Mouse (Mus musculus): ENCODE data around the gene Hint1. TPM values are rescaled to one million over a fixed set of nuclear protein-coding genes. Genes with fewer than 3 reads are reported as not detected.
"Not testable (repeated sequence)": the region's sequence is repeated elsewhere in the genome, so short reads cannot be mapped to it uniquely, and the experiment has no call there.

The Hint1 gene
- 100 to 1,000 TPM; 276 TPM for total RNA-seq (2021)
- long read RNA-seq, experiment 1, transcript Hint1-201 (3 exons, 636 nt) = major isoform, 122 of 130 reads
- long read RNA-seq, experiment 1, partial matches to known transcripts = 5 of 130 reads
- long read RNA-seq, experiment 1, other reads (novel, unspliced or antisense) = 2 of 130 reads
- long read RNA-seq, experiment 2, transcript Hint1-201 (3 exons, 636 nt) = major isoform, 99 of 104 reads
- long read RNA-seq, experiment 2, partial matches to known transcripts = 2 of 104 reads
- long read RNA-seq, experiment 2, other reads (novel, unspliced or antisense) = 3 of 104 reads

GRCm38 (mm10) chr11:54866119-54867048, at the start of gene Hint1:
Gene Hint1, plus strand, starts transcription at chr11:54866383.
- intact Hi-C loops (cut with DNase I) = loop anchor here (10.0 kb wide), 1 partner anchor 302 kb away; no protein-coding TSS in a partner anchor

DNA sequence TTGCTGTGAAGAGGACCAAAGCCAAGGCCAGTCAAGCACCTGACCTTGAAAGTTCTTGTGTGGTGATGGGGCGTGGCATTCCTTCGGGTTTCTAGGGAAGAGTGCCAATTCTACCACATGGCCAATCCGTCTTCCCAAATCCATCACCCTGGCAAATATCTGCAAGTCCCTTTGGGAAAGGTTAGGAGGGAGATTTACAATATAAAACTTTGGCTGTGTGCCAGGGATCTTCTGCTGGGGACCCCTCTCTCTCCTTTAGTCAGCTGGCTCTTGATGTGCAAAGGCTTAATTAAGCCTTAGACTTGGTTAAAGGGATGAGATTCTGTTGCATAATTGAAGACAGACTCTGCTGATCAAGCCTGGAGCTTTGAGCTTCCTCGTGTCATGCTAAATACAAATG, 48.7 kb upstream of the Hint1 start:
- intact Hi-C loops (cut with DNase I) = no loop called here
- no peak for DNase-seq (ENCODE audit: low spot score in 2 of 2)

More at GRCm38 (mm10) chr11:54866119-54867048, at the start of gene Hint1:
- peak; percentile 91 to 94 for DNase-seq (ENCODE audit: low spot score in 2 of 2)

- intact Hi-C loops (cut with DNase I) = no loop called here
- DNase-seq (ENCODE audit: low spot score in 2 of 2) = no peak
Measured at GRCm38 (mm10) chr11:54819489-54819888, 46.7 kb upstream of the Hint1 start.

- intact Hi-C loops (cut with DNase I) = no loop called here
- peak; percentile 39 to 73 for DNase-seq (ENCODE audit: low spot score in 2 of 2)
Measured at GRCm38 (mm10) chr11:54823467-54823866, 42.7 kb upstream of the Hint1 start.

DNA sequence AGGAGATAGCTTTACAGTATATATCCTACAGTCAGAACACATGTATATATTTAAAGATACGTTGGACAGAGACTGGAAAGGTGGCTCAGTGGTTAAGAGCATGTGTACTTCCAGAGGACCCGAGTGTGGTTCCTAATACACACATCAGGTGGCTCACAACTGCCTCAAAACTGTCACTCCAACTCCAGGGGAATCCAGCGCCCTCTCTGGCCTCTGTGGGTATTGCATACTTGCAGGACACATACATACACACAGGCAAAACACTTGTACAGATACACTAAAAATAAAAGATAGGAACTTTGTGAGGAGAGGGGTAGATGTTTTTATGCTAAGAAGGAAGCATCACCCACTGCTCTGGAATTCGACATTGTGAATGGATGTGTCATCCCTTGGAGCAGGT, 40.4 kb upstream of the Hint1 start:
- intact Hi-C loops (cut with DNase I) = no loop called here
- no peak for DNase-seq (ENCODE audit: low spot score in 2 of 2)

GRCm38 (mm10) chr11:54826819-54827218, 39.4 kb upstream of the Hint1 start:
- no peak for DNase-seq (ENCODE audit: low spot score in 2 of 2)

GRCm38 (mm10) chr11:54833833-54834232, 32.4 kb upstream of the Hint1 start:
- intact Hi-C loops (cut with DNase I) = no loop called here
- peak; percentile 65 to 88 for DNase-seq (ENCODE audit: low spot score in 2 of 2)

More at GRCm38 (mm10) chr11:54826819-54827218, 39.4 kb upstream of the Hint1 start:
- intact Hi-C loops (cut with DNase I) = no loop called here

DNA sequence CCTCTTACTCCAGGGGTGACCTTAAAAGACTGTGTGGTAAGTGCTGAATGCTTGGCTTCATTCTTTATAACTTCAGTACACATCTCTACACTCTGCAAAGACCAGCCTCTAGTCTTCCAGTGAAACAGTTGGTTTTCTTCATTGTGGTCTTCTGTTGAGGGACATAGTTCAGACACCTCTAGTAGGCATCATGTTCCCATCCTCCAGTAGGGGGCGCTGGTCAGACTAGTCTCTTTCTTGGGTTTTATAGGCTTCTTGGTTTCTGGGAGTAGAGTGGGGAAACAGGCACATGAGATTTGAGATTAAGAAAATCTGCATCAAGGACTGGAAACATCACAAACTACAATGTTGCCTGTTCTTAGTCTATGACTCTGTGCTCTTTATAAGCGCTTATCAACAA, 31.6 kb upstream of the Hint1 start:
- intact Hi-C loops (cut with DNase I) = no loop called here

GRCm38 (mm10) chr11:54836106-54836505, 30.1 kb upstream of the Hint1 start:
- DNase-seq (ENCODE audit: low spot score in 2 of 2) = peak in 1 of 2 experiments; percentile 57
- intact Hi-C loops (cut with DNase I) = no loop called here

More for the DNA sequence above, 31.6 kb upstream of the Hint1 start:
- no peak for DNase-seq (ENCODE audit: low spot score in 2 of 2)

GRCm38 (mm10) chr11:54839696-54840095, 26.5 kb upstream of the Hint1 start:
- intact Hi-C loops (cut with DNase I) = no loop called here
- no peak for DNase-seq (ENCODE audit: low spot score in 2 of 2)

- DNase-seq (ENCODE audit: low spot score in 2 of 2) = peak in 1 of 2 experiments; percentile 37
- intact Hi-C loops (cut with DNase I) = no loop called here
Measured at GRCm38 (mm10) chr11:54840891-54841290, 25.3 kb upstream of the Hint1 start.

DNA sequence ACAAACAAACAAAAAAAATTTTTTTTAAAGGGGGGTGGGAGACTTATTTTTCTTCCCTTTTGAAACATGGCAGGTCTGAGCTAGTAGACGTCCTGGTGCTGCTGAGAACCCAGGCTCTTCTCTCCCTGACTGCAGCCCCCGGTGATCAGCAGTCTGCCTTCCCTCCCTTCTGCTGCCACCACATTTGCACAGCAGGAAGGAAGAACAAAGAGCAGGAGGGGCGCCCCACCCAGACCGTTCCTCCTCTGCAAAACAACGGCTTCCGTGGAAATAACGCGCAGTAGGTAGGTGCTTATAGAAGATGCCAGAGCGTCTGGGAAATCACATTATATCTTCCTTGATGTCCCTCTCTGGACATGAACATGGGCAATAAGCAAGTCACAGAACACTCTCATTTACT, 21.8 kb upstream of the Hint1 start:
- intact Hi-C loops (cut with DNase I) = no loop called here
- DNase-seq (ENCODE audit: low spot score in 2 of 2) = no peak

DNA sequence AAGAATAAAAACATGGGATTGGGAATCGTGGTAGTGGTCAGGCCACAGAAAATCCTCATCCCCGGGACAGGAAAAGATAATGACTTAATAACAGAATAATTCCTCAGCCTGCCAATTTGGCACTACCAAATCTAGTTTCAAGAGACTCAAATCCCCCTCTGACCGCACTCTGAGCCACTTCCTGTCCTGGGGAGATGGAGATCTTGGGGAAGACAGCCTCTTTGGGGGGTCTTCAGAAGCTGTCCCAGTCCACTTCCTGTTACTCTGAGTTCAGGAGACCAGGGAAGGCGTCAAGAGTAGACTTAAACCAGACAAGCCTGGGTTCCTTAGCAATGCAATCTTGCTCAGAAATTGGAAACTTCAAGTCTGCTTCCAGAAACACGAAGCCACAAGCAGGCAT, 21.2 kb upstream of the Hint1 start:
- no peak for DNase-seq (ENCODE audit: low spot score in 2 of 2)
- intact Hi-C loops (cut with DNase I) = no loop called here

DNA sequence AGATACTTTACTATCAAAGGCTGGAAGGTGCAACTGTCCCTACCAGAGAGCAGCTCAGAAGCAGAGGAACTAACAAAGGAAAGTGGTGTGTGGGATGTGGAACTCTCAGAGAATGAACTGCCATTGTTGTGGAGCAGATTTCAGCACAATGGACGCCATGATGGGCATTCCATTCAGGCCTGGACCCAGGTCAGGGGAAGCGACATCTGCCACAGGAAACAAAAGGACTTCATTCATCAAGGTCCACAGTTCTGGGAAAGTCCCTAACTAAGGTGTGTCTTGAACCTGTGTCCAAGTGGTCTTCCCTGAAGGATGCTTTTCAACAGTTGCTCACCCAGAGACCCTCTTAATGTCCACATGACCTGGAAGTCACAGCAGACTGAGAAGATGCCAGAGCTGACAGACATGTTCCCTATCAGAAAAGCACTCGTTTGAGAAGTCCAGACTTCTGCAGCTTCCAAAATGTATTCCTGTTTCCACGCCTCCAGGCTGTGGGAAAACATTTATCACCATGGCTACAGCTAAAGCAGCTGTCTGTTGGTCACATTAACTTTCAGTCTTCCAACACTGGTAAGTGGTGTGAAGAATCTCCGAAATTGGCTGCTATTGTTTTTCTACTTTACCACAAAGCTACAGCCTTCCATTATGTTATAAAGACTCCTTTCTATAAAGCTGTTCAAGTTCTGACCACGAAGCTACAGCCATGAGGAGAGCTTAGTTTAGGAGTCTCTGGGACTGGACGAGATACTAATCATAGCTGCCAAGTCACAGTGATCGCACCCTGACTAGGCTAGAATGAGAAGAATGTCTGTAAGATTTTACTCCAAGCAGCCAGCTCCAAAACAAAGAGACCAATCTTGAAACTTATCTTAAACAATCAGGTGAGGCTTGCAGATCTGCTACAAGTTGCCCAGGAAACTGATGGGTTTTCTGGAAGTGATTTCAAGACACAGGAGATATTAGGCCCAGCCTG, 20.4 kb upstream of the Hint1 start:
- DNase-seq (ENCODE audit: low spot score in 2 of 2) = peak in 1 of 2 experiments; percentile 45
- intact Hi-C loops (cut with DNase I) = no loop called here

- intact Hi-C loops (cut with DNase I) = no loop called here
- no peak for DNase-seq (ENCODE audit: low spot score in 2 of 2)
Measured at GRCm38 (mm10) chr11:54849961-54850758, 16.0 kb upstream of the Hint1 start.

DNA sequence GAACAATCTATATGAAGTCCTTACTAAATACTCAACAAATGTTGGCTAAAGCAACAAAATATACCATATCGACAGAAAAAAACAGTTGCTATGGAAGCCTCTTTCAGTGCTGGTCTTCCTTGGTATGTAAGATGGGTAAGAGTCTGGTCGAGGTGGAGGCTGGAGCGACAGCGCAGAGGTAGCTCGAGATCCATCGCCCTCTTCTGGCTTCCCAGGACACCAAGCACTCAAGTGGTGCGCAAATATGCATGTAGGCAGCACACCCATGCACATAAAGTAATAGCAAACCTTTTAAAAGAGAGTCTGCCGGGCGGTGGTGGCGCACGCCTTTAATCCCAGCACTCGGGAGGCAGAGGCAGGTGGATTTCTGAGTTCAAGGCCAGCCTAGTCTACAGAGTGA, 14.5 kb upstream of the Hint1 start:
- no peak for DNase-seq (ENCODE audit: low spot score in 2 of 2)
- intact Hi-C loops (cut with DNase I) = no loop called here

- intact Hi-C loops (cut with DNase I); DNase-seq (ENCODE audit: low spot score in 2 of 2): not testable (repeated sequence)
Measured at GRCm38 (mm10) chr11:54858880-54859279, 7.3 kb upstream of the Hint1 start.

All from left cerebral cortex, postnatal 14 days (tissue).